Mouse (Mus musculus): Measurements from ENCODE around the gene Oat.

DNA sequence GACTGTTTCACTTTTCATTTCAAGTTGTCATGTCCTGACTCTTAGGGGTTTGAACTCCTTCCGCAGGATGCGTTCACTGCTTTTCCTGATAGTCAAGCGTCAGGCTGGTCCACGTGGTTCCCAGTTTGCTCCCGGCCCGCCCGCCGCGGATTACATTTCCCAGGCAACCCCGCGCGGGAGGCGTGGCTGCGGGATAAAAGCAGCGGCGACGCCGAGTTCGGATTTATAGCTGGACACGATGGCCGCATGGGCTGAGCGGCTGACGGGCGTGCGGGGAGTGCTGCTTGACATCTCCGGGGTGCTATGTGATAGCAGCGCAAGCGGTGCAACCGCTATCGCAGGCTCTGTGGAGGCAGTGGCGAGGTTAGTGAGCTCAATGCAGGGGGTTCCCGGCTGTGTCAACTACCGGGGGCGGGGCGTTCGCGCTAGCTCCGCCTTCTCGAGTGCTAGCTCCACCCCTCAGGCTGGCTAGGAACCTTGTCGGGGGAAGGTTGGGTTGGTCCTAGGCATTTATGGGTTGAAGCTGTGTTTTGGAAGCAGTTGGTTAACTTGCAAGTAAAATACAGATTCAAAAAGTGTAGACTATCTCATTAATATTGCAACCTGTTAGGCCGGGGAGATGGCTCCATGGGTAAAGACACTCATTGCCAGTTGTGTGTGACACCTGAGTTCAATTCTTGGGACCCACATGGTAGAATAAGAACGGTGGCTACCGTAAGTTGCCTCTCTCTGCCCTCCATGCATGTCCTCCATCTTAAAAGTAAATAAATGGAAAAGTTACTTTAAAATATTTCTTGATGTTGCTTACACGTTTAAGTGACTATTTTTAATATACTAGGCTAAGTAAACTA, 34.5 kb upstream of the Oat start, which contains the start of gene Lhpp:
- TF ChIP-seq CTCF (IDR thresholded peaks at IDR 0.05; ENCODE audit: low read depth): no peak
- no peak for TF ChIP-seq EP300 (optimal IDR thresholded peaks at IDR 0.05)
